Mouse (Mus musculus): Measurements from ENCODE around the gene Cldn6. TPM values are rescaled to one million over a fixed set of nuclear protein-coding genes. Genes with fewer than 3 reads are reported as not detected.

The Cldn6 gene
- 0.83 and 1.3 TPM in 2 replicates for polyA plus RNA-seq (2012; rRNA removed)

DNA sequence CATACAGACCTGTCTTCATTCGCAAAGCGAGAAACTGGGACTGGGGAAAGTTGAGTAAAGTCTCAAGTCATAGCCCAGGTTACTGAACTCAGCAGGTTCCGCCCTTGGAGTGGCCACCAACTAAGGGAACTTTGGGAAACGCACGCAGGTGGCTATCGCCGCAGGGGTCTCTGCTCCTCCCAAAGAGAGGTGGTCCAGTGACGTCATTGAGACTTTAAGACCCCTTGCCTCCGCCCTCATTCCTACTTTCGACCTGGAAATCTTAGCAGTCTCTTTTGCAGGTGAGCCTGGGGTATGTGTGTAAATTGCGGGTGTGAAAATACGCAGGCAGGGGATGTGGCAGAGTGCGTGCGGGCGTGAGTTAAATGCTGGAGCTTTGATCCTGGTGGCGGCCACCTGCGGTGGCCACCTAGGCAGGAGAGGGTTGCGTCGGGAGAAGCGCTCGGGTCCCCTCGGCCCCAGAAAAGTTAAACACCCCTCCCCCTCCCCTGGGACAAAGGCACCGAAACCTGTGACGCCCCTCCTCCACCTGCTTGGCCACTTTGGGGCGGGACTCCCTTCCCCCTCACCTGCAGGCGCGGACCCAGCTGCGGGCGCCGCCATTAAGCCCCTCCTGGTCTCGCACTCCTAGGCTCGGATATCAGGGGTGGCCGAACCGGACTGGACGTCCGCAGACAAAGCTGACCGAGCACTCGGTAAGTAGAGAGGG is at the start of gene Cldn6:
Cldn6 (plus strand) TSS at position 123 of the 709 bp plus-strand sequence.
- TF ChIP-seq POLR2A (IDR thresholded peaks at IDR 0.05; ENCODE audit: borderline replicate concordance, extremely low read depth, insufficient read depth, insufficient read length, poor library complexity, severe bottlenecking) (no peak), CTCF (IDR thresholded peaks at IDR 0.05; ENCODE audit: borderline replicate concordance, extremely low read depth, insufficient read depth, insufficient read length) (no peak)
- no peak for DNase-seq (ENCODE audit: low read depth)

DNA sequence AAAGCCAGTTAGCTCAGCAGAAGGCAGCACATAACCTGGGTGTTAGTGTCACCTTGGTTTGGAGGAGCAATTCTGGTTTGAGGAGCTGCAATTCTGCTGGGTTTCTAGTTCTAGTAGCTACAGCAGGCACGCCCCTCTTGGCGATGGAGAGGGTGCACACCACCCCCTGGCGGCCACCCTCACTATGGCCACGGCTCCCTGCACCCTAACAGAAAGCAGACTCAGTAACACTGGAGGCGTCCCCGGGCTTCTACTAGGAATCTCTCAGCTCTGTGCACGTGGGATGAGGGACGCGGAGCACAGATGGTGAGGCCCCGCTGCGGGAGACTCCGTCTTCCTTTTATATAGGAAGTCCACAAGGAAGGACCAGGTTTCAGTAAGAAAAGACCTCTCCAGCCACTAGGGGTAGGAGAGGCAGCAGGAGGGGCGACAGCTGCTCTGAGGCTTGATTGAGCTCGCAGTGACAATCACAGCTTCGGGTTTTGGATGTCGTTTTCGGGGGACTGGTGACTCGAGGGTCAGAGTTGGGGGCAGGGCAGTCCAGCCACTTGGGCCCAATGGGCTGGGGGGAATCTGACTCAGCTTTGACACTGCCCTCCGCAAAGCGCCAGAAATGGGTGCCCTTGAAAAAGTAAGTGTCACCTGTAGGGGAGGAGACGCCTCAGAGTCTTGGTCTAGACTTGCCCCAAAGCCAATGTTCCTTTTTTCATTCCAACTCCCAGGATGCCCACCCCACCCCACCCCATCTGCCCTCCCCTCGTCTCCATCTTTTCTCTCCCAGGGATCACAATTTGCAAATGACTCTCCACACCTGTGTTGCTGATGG is 48.6 kb upstream of the Cldn6 start:
- TF ChIP-seq CTCF (IDR thresholded peaks at IDR 0.05; ENCODE audit: borderline replicate concordance, extremely low read depth, insufficient read depth, insufficient read length) (peak; percentile 84), POLR2A (IDR thresholded peaks at IDR 0.05; ENCODE audit: borderline replicate concordance, extremely low read depth, insufficient read depth, insufficient read length, poor library complexity, severe bottlenecking) (no peak)
- peak; percentile 77 for DNase-seq (ENCODE audit: low read depth)

DNA sequence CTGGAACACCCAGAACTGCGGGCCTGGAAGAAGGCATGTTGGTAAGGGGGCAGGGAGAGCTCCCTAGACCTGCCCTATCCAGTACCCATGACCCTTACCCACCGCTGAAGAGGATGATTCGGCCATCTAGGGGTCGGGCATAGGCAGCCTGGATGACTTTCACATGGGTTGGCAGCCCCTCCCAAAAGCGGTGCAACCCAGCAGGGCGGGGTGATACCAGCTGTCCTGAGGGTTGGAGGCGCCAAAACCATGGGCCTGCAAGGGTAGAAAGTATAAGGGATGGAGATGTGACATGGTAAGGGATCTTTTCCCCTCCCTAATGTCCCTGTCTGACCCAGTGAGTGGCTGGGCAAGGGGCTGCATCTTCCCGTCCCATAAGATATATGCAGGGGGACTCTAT is 47.8 kb upstream of the Cldn6 start:
- TF ChIP-seq CTCF (IDR thresholded peaks at IDR 0.05; ENCODE audit: borderline replicate concordance, extremely low read depth, insufficient read depth, insufficient read length) (no peak), POLR2A (IDR thresholded peaks at IDR 0.05; ENCODE audit: borderline replicate concordance, extremely low read depth, insufficient read depth, insufficient read length, poor library complexity, severe bottlenecking) (no peak)
- no peak for DNase-seq (ENCODE audit: low read depth)

DNA sequence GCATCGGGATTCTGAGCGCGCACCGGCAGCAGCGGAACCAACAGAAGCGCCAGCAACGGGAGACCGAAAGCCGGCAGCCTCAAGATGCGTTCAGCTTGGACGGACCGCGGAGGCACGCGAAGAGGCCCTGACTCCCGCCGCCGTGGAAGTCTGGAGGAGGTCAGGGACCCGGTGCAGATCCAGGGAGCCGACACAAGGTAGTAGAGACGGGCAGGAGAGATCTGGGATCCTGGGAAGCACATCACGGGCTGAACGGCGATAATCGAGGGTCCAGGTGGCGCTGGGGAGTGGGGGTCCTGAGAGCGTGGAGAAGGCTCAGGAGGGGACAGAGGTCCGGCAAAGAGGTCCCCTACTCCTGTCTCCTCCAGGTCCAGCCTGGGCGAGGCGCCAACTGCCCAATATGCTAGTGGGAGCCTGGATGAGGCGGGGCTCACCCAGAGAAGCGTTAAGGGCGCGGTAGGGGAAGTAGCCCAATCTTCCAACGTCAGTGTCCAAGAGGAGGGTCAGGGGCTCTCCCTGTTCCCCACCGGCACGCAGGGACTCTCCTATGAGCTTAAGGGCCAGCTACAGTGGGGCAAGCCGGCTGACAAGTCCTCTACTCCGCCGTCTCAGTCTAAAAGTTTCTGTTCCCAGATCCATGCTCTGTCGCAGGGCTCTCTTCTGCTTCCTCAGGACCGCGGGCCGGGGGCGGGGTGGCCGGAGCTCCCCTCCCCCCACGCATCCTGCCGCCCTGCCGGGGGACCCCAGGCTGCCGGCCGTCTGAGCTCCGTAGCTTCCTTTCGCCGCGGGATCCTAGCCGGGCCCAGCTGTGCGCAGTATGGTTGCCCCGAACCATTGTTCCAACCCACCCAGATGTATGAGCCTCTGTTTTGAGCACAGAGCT is 34.2 kb upstream of the Cldn6 start, which contains the start of gene Mmp25:
Mmp25 (minus strand) TSS at position 665 of the 883 bp plus-strand sequence.
- TF ChIP-seq POLR2A (IDR thresholded peaks at IDR 0.05; ENCODE audit: borderline replicate concordance, extremely low read depth, insufficient read depth, insufficient read length, poor library complexity, severe bottlenecking) (no peak), CTCF (IDR thresholded peaks at IDR 0.05; ENCODE audit: borderline replicate concordance, extremely low read depth, insufficient read depth, insufficient read length) (no peak)

DNA sequence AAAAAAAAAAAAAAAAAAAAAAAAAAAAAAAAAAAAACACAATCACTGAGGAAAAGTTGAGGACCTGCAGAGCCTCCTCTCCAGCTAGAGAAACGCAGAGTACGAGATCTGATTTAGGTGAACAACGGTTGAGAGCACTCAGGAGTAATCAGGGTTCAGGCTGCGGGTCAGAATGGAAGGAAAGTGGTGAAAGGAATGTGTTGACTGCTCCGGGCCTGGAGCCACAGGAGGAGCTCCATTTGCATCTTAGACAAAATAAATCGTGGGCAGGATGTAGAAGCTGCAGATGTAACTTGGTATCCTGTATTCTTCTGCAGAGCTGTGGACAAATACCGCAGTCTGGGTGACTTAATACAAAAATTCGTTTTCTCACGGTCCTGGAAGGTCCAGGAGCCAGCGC is 33.2 kb upstream of the Cldn6 start:
- no peak for DNase-seq (ENCODE audit: low read depth)
- TF ChIP-seq CTCF (IDR thresholded peaks at IDR 0.05; ENCODE audit: borderline replicate concordance, extremely low read depth, insufficient read depth, insufficient read length), result no peak
- no peak for TF ChIP-seq POLR2A (IDR thresholded peaks at IDR 0.05; ENCODE audit: borderline replicate concordance, extremely low read depth, insufficient read depth, insufficient read length, poor library complexity, severe bottlenecking)

More for the DNA sequence above, 34.2 kb upstream of the Cldn6 start, which contains the start of gene Mmp25:
- DNase-seq (ENCODE audit: low read depth), result peak; percentile 14

DNA sequence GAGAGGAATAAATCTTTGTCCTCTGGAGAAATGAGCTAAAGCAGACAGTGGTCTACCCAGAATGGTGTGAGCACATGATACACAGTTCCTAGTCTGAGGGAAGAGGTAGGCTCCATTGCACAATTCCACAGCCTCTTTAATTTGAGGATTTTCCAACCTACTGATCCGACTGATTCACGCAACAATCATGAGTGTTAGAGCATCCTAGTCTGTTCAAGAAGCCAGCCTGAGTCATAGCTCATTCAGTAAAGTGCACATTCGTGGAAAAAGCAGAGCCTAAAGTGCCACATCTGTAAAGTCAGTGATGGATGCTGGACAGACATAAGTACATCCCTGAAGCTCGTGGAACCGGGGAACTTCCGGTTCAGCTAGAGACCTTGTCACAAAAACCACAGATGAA is 27.7 kb upstream of the Cldn6 start:
- TF ChIP-seq CTCF (IDR thresholded peaks at IDR 0.05; ENCODE audit: borderline replicate concordance, extremely low read depth, insufficient read depth, insufficient read length) (no peak), POLR2A (IDR thresholded peaks at IDR 0.05; ENCODE audit: borderline replicate concordance, extremely low read depth, insufficient read depth, insufficient read length, poor library complexity, severe bottlenecking) (no peak)
- no peak for DNase-seq (ENCODE audit: low read depth)

DNA sequence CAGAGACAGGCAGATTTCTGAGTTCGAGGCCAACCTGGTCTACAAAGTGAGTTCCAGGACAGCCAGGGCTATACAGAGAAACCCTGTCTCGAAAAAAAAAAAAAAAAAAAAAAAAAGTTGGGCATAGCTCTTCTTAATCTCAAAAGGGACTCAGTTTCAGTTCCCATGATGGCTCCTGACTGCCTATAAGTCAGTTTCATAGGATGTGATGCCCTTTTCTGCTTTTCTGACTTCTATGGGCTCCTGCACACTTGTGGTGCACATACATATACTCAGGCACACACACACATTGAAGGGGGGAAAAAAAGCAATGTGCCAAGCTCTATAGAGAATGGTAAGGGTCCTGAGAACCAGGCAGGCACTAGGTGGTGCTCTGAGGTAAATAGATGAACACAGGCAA is 25.7 kb upstream of the Cldn6 start:
- no peak; the same call in 1 of the 2 replicates for TF ChIP-seq CTCF (IDR thresholded peaks at IDR 0.05; ENCODE audit: borderline replicate concordance, extremely low read depth, insufficient read depth, insufficient read length)
- no peak for TF ChIP-seq POLR2A (IDR thresholded peaks at IDR 0.05; ENCODE audit: borderline replicate concordance, extremely low read depth, insufficient read depth, insufficient read length, poor library complexity, severe bottlenecking)
- DNase-seq (ENCODE audit: low read depth), result no peak

DNA sequence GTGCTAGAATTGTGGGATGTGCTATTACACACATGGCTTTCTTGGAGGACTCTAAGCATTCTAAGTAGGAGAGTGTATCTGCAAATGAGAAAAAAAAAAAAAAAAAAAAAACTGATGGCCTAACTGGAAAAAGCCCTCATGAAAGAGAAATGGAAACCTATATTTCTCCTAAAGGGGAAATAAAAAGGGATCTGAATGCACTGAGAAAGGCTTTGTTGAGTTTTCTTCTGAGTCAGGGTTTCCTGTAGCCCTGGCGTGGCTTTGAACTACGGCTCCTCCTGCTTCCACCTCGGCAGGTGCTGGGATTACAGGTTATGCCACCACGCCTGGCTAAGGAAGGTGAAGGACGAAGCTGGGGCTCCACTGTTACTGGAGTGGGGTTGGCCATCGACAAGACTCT is 25.0 kb upstream of the Cldn6 start:
- no peak for DNase-seq (ENCODE audit: low read depth)
- no peak for TF ChIP-seq POLR2A (IDR thresholded peaks at IDR 0.05; ENCODE audit: borderline replicate concordance, extremely low read depth, insufficient read depth, insufficient read length, poor library complexity, severe bottlenecking)

DNA sequence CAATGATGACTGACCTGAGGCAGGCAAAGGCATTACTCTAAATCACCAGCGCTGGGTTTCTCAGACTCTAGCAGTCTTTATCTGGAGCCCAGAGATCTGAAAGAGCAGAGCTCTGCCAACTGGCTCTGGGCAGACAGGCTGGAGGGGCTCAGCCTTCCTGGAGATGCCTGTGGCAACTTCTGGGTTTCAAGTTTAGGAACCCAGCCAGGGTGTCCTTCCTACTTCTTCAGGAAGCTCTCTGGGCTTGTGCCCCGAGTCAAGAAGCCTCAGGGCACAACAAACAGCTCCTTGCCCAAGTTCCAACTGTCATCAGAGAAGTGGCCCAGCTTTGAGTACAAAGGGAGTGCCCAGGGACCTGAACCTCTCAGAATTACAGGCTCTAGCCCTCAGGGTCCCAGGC is 24.6 kb upstream of the Cldn6 start:
- no peak for TF ChIP-seq CTCF (IDR thresholded peaks at IDR 0.05; ENCODE audit: borderline replicate concordance, extremely low read depth, insufficient read depth, insufficient read length)
- TF ChIP-seq POLR2A (IDR thresholded peaks at IDR 0.05; ENCODE audit: borderline replicate concordance, extremely low read depth, insufficient read depth, insufficient read length, poor library complexity, severe bottlenecking), result no peak
- DNase-seq (ENCODE audit: low read depth), result no peak

DNA sequence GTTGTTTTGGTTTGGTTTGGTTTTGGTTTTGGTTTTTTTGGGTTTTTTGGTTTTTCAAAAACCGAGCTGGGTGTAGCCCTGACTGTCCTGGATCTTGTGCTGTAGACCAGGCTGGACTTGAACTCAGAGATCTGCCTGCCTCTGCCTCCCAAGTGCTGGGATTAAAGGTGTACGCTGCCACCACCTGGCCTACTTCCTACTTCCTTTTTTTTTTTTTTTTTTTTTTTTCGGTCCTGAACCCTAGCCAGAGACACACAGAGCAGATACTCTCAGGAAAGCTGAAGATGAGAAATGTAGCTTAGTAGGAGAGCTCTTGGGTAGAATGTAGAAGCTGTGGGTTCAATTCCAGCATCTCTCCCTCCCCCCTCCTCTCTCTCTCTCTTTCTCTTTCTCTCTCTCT is 20.6 kb upstream of the Cldn6 start:
- no peak for DNase-seq (ENCODE audit: low read depth)
- no peak for TF ChIP-seq POLR2A (IDR thresholded peaks at IDR 0.05; ENCODE audit: borderline replicate concordance, extremely low read depth, insufficient read depth, insufficient read length, poor library complexity, severe bottlenecking)
- no peak for TF ChIP-seq CTCF (IDR thresholded peaks at IDR 0.05; ENCODE audit: borderline replicate concordance, extremely low read depth, insufficient read depth, insufficient read length)
